Mouse (Mus musculus) brain, embryonic 14.5 days (tissue): ENCODE measurements around the gene Tagln3.

Experiments used
- CTCF ChIP-seq: fragments of 200-500 bp; IDR thresholded peaks from 2 replicates; pipeline ENCODE4 v1.5.1; 2012; ENCODE audit warnings: inconsistent platforms, mild to moderate bottlenecking, moderate library complexity, borderline replicate concordance; ENCODE audit not compliant: insufficient read depth, insufficient read length; ENCODE audit errors: extremely low read depth
- POLR2A ChIP-seq: fragments of 200-500 bp; IDR thresholded peaks from 2 replicates; pipeline ENCODE4 v1.6.1; 2012; ENCODE audit warnings: mild to moderate bottlenecking, inconsistent platforms, borderline replicate concordance; ENCODE audit not compliant: poor library complexity, insufficient read depth, insufficient read length, severe bottlenecking; ENCODE audit errors: extremely low read depth

DNA sequence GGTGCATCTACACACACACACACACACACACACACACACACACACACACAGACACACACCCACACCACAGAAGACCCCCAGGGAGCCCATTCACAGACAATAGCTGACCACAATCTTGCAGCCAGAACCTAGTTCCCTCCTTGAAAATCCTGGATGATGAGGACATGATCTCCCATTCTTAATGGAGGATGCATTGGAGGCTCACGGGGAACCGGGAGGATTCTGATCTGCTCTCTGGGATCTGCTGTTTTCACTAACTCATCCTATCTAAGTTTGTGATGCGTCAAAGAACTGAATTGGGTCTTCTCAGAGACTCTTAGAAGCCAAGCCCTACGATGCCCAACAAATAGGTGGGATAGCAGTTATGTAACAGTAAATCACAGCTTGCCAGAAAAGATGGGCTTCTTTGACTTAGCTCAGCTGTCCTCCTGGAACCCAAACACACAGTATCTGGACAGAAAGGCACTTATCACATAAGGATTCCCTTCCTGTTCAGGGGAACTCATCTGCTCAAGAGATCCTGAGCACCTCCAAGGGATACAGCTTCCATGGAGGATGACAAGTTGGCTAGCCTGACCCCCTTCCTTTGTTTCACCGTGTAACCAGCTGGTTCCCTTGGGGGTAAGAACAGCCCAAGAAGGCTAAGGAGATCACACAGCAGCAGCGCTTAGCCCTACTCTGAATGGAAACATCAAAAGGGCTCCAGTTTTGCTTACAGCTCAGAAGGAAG, 1.1 kb downstream of the Tagln3 start:
- no peak for TF ChIP-seq POLR2A
- no peak for TF ChIP-seq CTCF
